Mouse (Mus musculus) left cerebral cortex, adult 8-10 months (tissue): ENCODE data around the gene Tmem240. TPM values are rescaled to one million over a fixed set of nuclear protein-coding genes. Genes with fewer than 3 reads are reported as not detected.
"Not testable (repeated sequence)": the region's sequence is repeated elsewhere in the genome, so short reads cannot be mapped to it uniquely, and the experiment has no call there.

Source experiments
- DNase-seq, 2 experiments: peaks; one replicate each; pipeline ENCODE4 v3.0.0; 2022; ENCODE audit warnings: low spot score in 2 of 2
- total RNA-seq, 4 experiments: library from RNA; stranded (reverse); gene quantifications; 2 replicates each; pipeline ENCODE4 v1.2.4; 2022

The Tmem240 gene
- total RNA-seq, result 10 to 100 TPM; 43.9 to 53.3 (median 48.9) TPM

GRCm38 (mm10) chr4:155734350-155734941, at the start of gene Tmem240:
TSS of gene Tmem240 (plus strand) at chr4:155734800.
- DNase-seq, result peak; percentile 78 to 92

GRCm38 (mm10) chr4:155687764-155688163, 46.8 kb upstream of the Tmem240 start:
- not testable (repeated sequence) for DNase-seq

GRCm38 (mm10) chr4:155690571-155691375, 43.8 kb upstream of the Tmem240 start:
- DNase-seq, result peak in 1 of 2 experiments; percentile 32

GRCm38 (mm10) chr4:155692421-155692820, 42.2 kb upstream of the Tmem240 start:
- DNase-seq, result no peak

- peak; percentile 63 to 78 for DNase-seq
These were observed 40.5 kb upstream of the Tmem240 start, which contains the start of gene Fndc10 for GRCm38 (mm10) chr4:155694111-155694481. TSS of gene Fndc10 (plus strand) at chr4:155694342.

- peak; percentile 71 to 82 for DNase-seq
These were observed 39.9 kb upstream of the Tmem240 start for GRCm38 (mm10) chr4:155694482-155695401.

- DNase-seq, result no peak
These were observed 39.0 kb upstream of the Tmem240 start for GRCm38 (mm10) chr4:155695531-155696062.

- DNase-seq, result no peak
These were observed 38.0 kb upstream of the Tmem240 start for GRCm38 (mm10) chr4:155696261-155697255.

- no peak for DNase-seq
These were observed 34.2 kb upstream of the Tmem240 start for GRCm38 (mm10) chr4:155700425-155700824.

GRCm38 (mm10) chr4:155703425-155703929, 31.1 kb upstream of the Tmem240 start:
- no peak for DNase-seq

GRCm38 (mm10) chr4:155704721-155705591, 29.6 kb upstream of the Tmem240 start, which contains the start of gene Ssu72:
TSS of gene Ssu72 (plus strand) at chr4:155704800.
- DNase-seq, result peak; percentile 92 to 98

GRCm38 (mm10) chr4:155705592-155705929, 29.0 kb upstream of the Tmem240 start:
- DNase-seq, result no peak

- no peak for DNase-seq
These were observed 26.0 kb upstream of the Tmem240 start for GRCm38 (mm10) chr4:155708582-155708981.

- DNase-seq, result no peak
These were observed 25.6 kb upstream of the Tmem240 start for GRCm38 (mm10) chr4:155708988-155709387.

GRCm38 (mm10) chr4:155710521-155711252, 23.9 kb upstream of the Tmem240 start:
- no peak for DNase-seq

GRCm38 (mm10) chr4:155721668-155722083, 12.9 kb upstream of the Tmem240 start:
- DNase-seq, result no peak

GRCm38 (mm10) chr4:155727993-155728392, 6.6 kb upstream of the Tmem240 start:
- DNase-seq, result no peak

- DNase-seq, result no peak
These were observed 1.3 kb upstream of the Tmem240 start for GRCm38 (mm10) chr4:155733267-155733666.
